8 mouse cellular contexts compared by ENCODE assay signal in genomic region chr4:147867563-147868449, GRCm38 (mm10). TPM values are rescaled to one million over a fixed set of nuclear protein-coding genes. Genes with fewer than 3 reads are reported as not detected.
DNase-seq lines count a peak whose midpoint lies in the region; ATAC-seq and TF ChIP-seq lines count a peak whose summit lies in the region.

No protein-coding gene starts in this region.

- peaks cover 38% of the 10 kb centered on the region for H3K36me3 ChIP-seq in erythroblast, embryonic 14.5 days (ENCODE audit: control insufficient read depth)
- peaks cover 30 to 50% of the 10 kb centered on the region in 2 experiments for H3K36me3 ChIP-seq in CH12.LX (replicated peaks in 1 of 2; ENCODE audit: control insufficient read depth in 1 of 2, insufficient read depth in 1 of 2, low read length in 1 of 2)
- peaks cover 33% of the 10 kb centered on the region for H3K36me3 ChIP-seq in forebrain, embryonic 14.5 days (ENCODE audit: control insufficient read depth, insufficient read depth, low read length)
- peaks cover 45% of the 10 kb centered on the region for H3K36me3 ChIP-seq in liver, embryonic 15.5 days (replicated peaks)

- no peak for ATAC-seq in erythroblast, adult 5-6 weeks (replicated peaks; ENCODE audit: low FRiP score, poor library complexity, severe bottlenecking)
- ATAC-seq in forebrain, embryonic 14.5 days, result no peak
- no peak for ATAC-seq in liver, embryonic 15.5 days (ENCODE audit: insufficient read depth)
- no peak; the same call in 1 of the 2 replicates for ATAC-seq in frontal cortex, adult (ENCODE audit: low TSS enrichment)

- peak overlapping the region; percentile 96 for H3K4me2 ChIP-seq in CH12.LX (ENCODE audit: insufficient read depth, low read depth, poor library complexity, severe bottlenecking)
- H3K4me2 ChIP-seq in forebrain, embryonic 14.5 days (ENCODE audit: low read length), result peak overlapping the region; percentile 54
- H3K4me2 ChIP-seq in liver, embryonic 15.5 days, result peak overlapping the region; percentile 80

- in situ Hi-C loops in CH12.LX (cut with MboI; ENCODE audit: low pct_ligation_motif_present, low pct_unique_long_range_greater_than_20kb, low sequenced_read_pairs), result no loop called here

- peaks cover 25% of the 10 kb centered on the region for H3K79me2 ChIP-seq in CH12.LX (replicated peaks; ENCODE audit: control insufficient read depth, extremely low read depth, insufficient read depth, poor library complexity, severe bottlenecking)

- TF ChIP-seq CTCF in CH12.LX (conservative IDR thresholded peaks at IDR 0.05 in 1 of 2, IDR thresholded peaks at IDR 0.05 in 1 of 2; ENCODE audit: low read depth in 2 of 2, low read length in 2 of 2), result peak in 1 of 2 experiments; percentile 38; a peak in 1 of 4 replicates

- DNase-seq in CH12.LX (ENCODE audit: extremely low read depth), result no peak
- peak; percentile 33 for DNase-seq in forebrain, embryonic 14.5 days (ENCODE audit: low spot score)
- DNase-seq in c-Kit-positive CD71-positive TER-119-positive erythroid progenitor cells, embryonic 14.5 days (ENCODE audit: low spot score), result no peak
- no peak for DNase-seq in adrenal gland, postnatal 4 days (ENCODE audit: low spot score in 2 of 2)

- WGBS in forebrain, embryonic 14.5 days, result 11% methylated on average over 22 of the region's 22 CpGs
- 4% methylated on average over 22 of the region's 22 CpGs for WGBS in liver, embryonic 15.5 days (ENCODE audit: insufficient replicate concordance)

- dilution Hi-C loops in CH12.LX (cut with MboI; ENCODE audit: extremely low pct_ligation_motif_present, extremely low pct_unique_long_range_greater_than_20kb, low sequenced_read_pairs), result no loop called here

- H3K27ac ChIP-seq in CH12.LX (ENCODE audit: insufficient read depth, low read depth), result peak overlapping the region; percentile 63
- peak overlapping the region; percentile 65; the same call in 1 of the 2 replicates for H3K27ac ChIP-seq in forebrain, embryonic 14.5 days (ENCODE audit: low read depth, low read length)
- peak overlapping the region; percentile 84 for H3K27ac ChIP-seq in liver, embryonic 15.5 days (replicated peaks)

- H3K9me3 ChIP-seq in erythroblast, embryonic 14.5 days (ENCODE audit: control insufficient read depth, low read length), result peaks cover 10% of the 10 kb centered on the region
- H3K9me3 ChIP-seq in CH12.LX (replicated peaks; ENCODE audit: low read length), result no peaks in the 10 kb centered on the region
- no peaks in the 10 kb centered on the region for H3K9me3 ChIP-seq in forebrain, embryonic 14.5 days (replicated peaks; ENCODE audit: control insufficient read depth, low read length)
- H3K9me3 ChIP-seq in liver, embryonic 15.5 days (replicated peaks), result no peaks in the 10 kb centered on the region

- no peaks in the 10 kb centered on the region for H3K27me3 ChIP-seq in erythroblast, embryonic 14.5 days (ENCODE audit: control insufficient read depth)
- H3K27me3 ChIP-seq in CH12.LX (replicated peaks), result no peaks in the 10 kb centered on the region
- H3K27me3 ChIP-seq in forebrain, embryonic 14.5 days (replicated peaks; ENCODE audit: control insufficient read depth, insufficient read depth, low read length), result no peaks in the 10 kb centered on the region
- H3K27me3 ChIP-seq in liver, embryonic 15.5 days, result no peaks in the 10 kb centered on the region

- peak overlapping the region; percentile 90 for H3K9ac ChIP-seq in CH12.LX (ENCODE audit: insufficient read depth, low read depth)
- peak overlapping the region; percentile 76 for H3K9ac ChIP-seq in forebrain, embryonic 14.5 days (ENCODE audit: low read length)
- peak overlapping the region; percentile 84 for H3K9ac ChIP-seq in liver, embryonic 15.5 days

- H3K4me1 ChIP-seq in erythroblast, embryonic 14.5 days (ENCODE audit: control insufficient read depth), result peaks cover 29% of the 10 kb centered on the region
- H3K4me1 ChIP-seq in CH12.LX (ENCODE audit: control insufficient read depth in 1 of 2, insufficient read depth in 2 of 2), result peaks cover 0 to 28% of the 10 kb centered on the region in 2 experiments; a peak in 2 of 4 replicates
- H3K4me1 ChIP-seq in forebrain, embryonic 14.5 days (ENCODE audit: control insufficient read depth, insufficient read depth, low read length), result peaks cover 20% of the 10 kb centered on the region
- H3K4me1 ChIP-seq in liver, embryonic 15.5 days (replicated peaks), result peaks cover 43% of the 10 kb centered on the region

- peak; percentile 29 for TF ChIP-seq RAD21 in CH12.LX (IDR thresholded peaks at IDR 0.05; ENCODE audit: low read depth, low read length)

- no peak for TF ChIP-seq EP300 in CH12.LX (IDR thresholded peaks at IDR 0.05; ENCODE audit: low read length)

- H3K4me3 ChIP-seq in erythroblast, embryonic 14.5 days (replicated peaks), result peak overlapping the region; percentile 88
- H3K4me3 ChIP-seq in CH12.LX (replicated peaks in 1 of 3; ENCODE audit: low read depth in 2 of 3, low read length in 2 of 3, poor library complexity in 1 of 3), result peak overlapping the region; percentile 85 to 97 (median 96)
- H3K4me3 ChIP-seq in forebrain, embryonic 14.5 days (ENCODE audit: low read depth, low read length), result peak overlapping the region; percentile 69
- H3K4me3 ChIP-seq in liver, embryonic 15.5 days (replicated peaks), result peak overlapping the region; percentile 87

- no peak for TF ChIP-seq POLR2A in CH12.LX (IDR thresholded peaks at IDR 0.05; ENCODE audit: low read depth, low read length)

TF ChIP-seq in CH12.LX, 34 proteins besides CTCF, POLR2A, EP300 and RAD21:
- TF ChIP-seq MXI1 (IDR thresholded peaks at IDR 0.05; ENCODE audit: low read depth, low read length), result peak; percentile 28; the same call in 1 of the 2 replicates
- TF ChIP-seq MAX (IDR thresholded peaks at IDR 0.05; ENCODE audit: low read length), result no peak
- TF ChIP-seq RCOR1 (conservative IDR thresholded peaks at IDR 0.05; ENCODE audit: low read depth, low read length), result 0 out of 2 replicates have a peak, but pooled peaks have one; percentile 23
- no peak; the same call in 1 of the 2 replicates for TF ChIP-seq NELFE (IDR thresholded peaks at IDR 0.05; ENCODE audit: low read depth, low read length)

RNA-seq across cellular contexts. Expression of gene Miip, which starts 0.8 kb away (rescaled TPM):
- polyA plus RNA-seq in erythroblast, embryonic 14.5 days (2012), result 9.4 and 19.8 TPM in 2 replicates
- total RNA-seq in erythroblast, adult 5-6 weeks (2015; ENCODE audit: low replicate concordance), result 7.3 and 16.3 TPM in 2 replicates
- total RNA-seq in erythroblast, adult 5-6 weeks (2017; ENCODE audit: low replicate concordance), result 12.3 and 26.6 TPM in 2 replicates
- total RNA-seq in CH12.LX (2012; rRNA removed) (50.6 and 58.8 TPM in 2 replicates), CH12.LX (2014; rRNA removed) (31.5 and 33.6 TPM in 2 replicates)
- polyA plus RNA-seq in CH12.LX (2012; ENCODE audit: insufficient read length, low read depth), result 43.9 and 46.6 TPM in 2 replicates
- 36.6 and 37.1 TPM in 2 replicates for polyA plus RNA-seq in forebrain, embryonic 14.5 days (2014; fragmentation: Nextera tagmentation; extraction: Ambion mirVana)
- 29.3 and 36.1 TPM in 2 replicates for polyA plus RNA-seq in liver, embryonic 15.5 days (2015; fragmentation: Nextera tagmentation; extraction: Ambion mirVana)
- total RNA-seq in adrenal gland, postnatal 4 days (2021), result 10 to 100 TPM; 40.8 to 42.6 TPM

RNA-seq across cellular contexts. Expression of gene Fv1, which starts 1.0 kb away (rescaled TPM):
- not detected in 2 replicates for polyA plus RNA-seq in erythroblast, embryonic 14.5 days (2012)
- not detected in 2 replicates for total RNA-seq in erythroblast, adult 5-6 weeks (2015; ENCODE audit: low replicate concordance)
- total RNA-seq in erythroblast, adult 5-6 weeks (2017; ENCODE audit: low replicate concordance), result 1.7 and 4.5 TPM in 2 replicates
- total RNA-seq in CH12.LX (2012; rRNA removed) (4.0 and 4.3 TPM in 2 replicates), CH12.LX (2014; rRNA removed) (3.0 TPM in 2 replicates)
- 2.1 and 2.8 TPM in 2 replicates for polyA plus RNA-seq in CH12.LX (2012; ENCODE audit: insufficient read length, low read depth)
- polyA plus RNA-seq in forebrain, embryonic 14.5 days (2014; fragmentation: Nextera tagmentation; extraction: Ambion mirVana), result 9.5 and 10.2 TPM in 2 replicates
- polyA plus RNA-seq in liver, embryonic 15.5 days (2015; fragmentation: Nextera tagmentation; extraction: Ambion mirVana), result 2.1 TPM in 2 replicates
- 1 to 10 TPM; 7.6 to 8.2 TPM for total RNA-seq in adrenal gland, postnatal 4 days (2021)

RNA-seq across cellular contexts. Expression of gene Zfp933, which starts 19.6 kb away (rescaled TPM):
- 0.01 TPM in 1 of 2 replicates, not detected in the other for polyA plus RNA-seq in erythroblast, embryonic 14.5 days (2012)
- 0.96 and 3.3 TPM in 2 replicates for total RNA-seq in erythroblast, adult 5-6 weeks (2015; ENCODE audit: low replicate concordance)
- total RNA-seq in erythroblast, adult 5-6 weeks (2017; ENCODE audit: low replicate concordance), result 2.1 and 2.6 TPM in 2 replicates
- total RNA-seq in CH12.LX (2012; rRNA removed), result 2.0 and 2.7 TPM in 2 replicates
- 5.6 and 7.7 TPM in 2 replicates for total RNA-seq in CH12.LX (2014; rRNA removed)
- polyA plus RNA-seq in CH12.LX (2012; ENCODE audit: insufficient read length, low read depth), result 3.0 and 3.4 TPM in 2 replicates
- 8.4 and 12.5 TPM in 2 replicates for polyA plus RNA-seq in forebrain, embryonic 14.5 days (2014; fragmentation: Nextera tagmentation; extraction: Ambion mirVana)
- polyA plus RNA-seq in liver, embryonic 15.5 days (2015; fragmentation: Nextera tagmentation; extraction: Ambion mirVana), result 1.0 and 1.4 TPM in 2 replicates
- 10 to 100 TPM; 29.6 to 29.9 TPM for total RNA-seq in adrenal gland, postnatal 4 days (2021)

RNA-seq across cellular contexts. Expression of gene Mfn2, which starts 36.7 kb away (rescaled TPM):
- polyA plus RNA-seq in erythroblast, embryonic 14.5 days (2012), result 0.89 and 1.5 TPM in 2 replicates
- total RNA-seq in erythroblast, adult 5-6 weeks (2015; ENCODE audit: low replicate concordance), result 5.2 and 5.6 TPM in 2 replicates
- total RNA-seq in erythroblast, adult 5-6 weeks (2017; ENCODE audit: low replicate concordance), result 6.1 and 6.6 TPM in 2 replicates
- total RNA-seq in CH12.LX (2012; rRNA removed), result 17.5 and 21.7 TPM in 2 replicates
- total RNA-seq in CH12.LX (2014; rRNA removed), result 8.6 and 10.0 TPM in 2 replicates
- 33.0 and 36.8 TPM in 2 replicates for polyA plus RNA-seq in CH12.LX (2012; ENCODE audit: insufficient read length, low read depth)
- 33.8 and 50.1 TPM in 2 replicates for polyA plus RNA-seq in forebrain, embryonic 14.5 days (2014; fragmentation: Nextera tagmentation; extraction: Ambion mirVana)
- 15.5 and 15.6 TPM in 2 replicates for polyA plus RNA-seq in liver, embryonic 15.5 days (2015; fragmentation: Nextera tagmentation; extraction: Ambion mirVana)
- 100 to 1,000 TPM; 140 to 144 TPM for total RNA-seq in adrenal gland, postnatal 4 days (2021)

RNA-seq across cellular contexts. Expression of gene Zfp984, which starts 58.2 kb away (rescaled TPM):
- not detected in 2 replicates for polyA plus RNA-seq in erythroblast, embryonic 14.5 days (2012)
- 23.8 and 32.3 TPM in 2 replicates for total RNA-seq in erythroblast, adult 5-6 weeks (2015; ENCODE audit: low replicate concordance)
- total RNA-seq in erythroblast, adult 5-6 weeks (2017; ENCODE audit: low replicate concordance), result 9.9 and 11.8 TPM in 2 replicates
- 4.5 TPM in 2 replicates for total RNA-seq in CH12.LX (2012; rRNA removed)
- 15.9 and 16.0 TPM in 2 replicates for total RNA-seq in CH12.LX (2014; rRNA removed)
- 6.8 and 8.0 TPM in 2 replicates for polyA plus RNA-seq in CH12.LX (2012; ENCODE audit: insufficient read length, low read depth)
- polyA plus RNA-seq in forebrain, embryonic 14.5 days (2014; fragmentation: Nextera tagmentation; extraction: Ambion mirVana), result 6.1 and 6.2 TPM in 2 replicates
- polyA plus RNA-seq in liver, embryonic 15.5 days (2015; fragmentation: Nextera tagmentation; extraction: Ambion mirVana), result 3.4 and 3.9 TPM in 2 replicates
- 1 to 10 TPM; 7.1 to 7.5 TPM for total RNA-seq in adrenal gland, postnatal 4 days (2021)
